Mouse (Mus musculus) liver, adult 2 months (tissue): ENCODE results near the gene Tff1. TPM values are rescaled to one million over a fixed set of nuclear protein-coding genes. Genes with fewer than 3 reads are reported as not detected.
A peak's percentile ranks its signal among the peaks of the same experiment; 100 is the strongest.

ENCODE experiments used
- DNase-seq: peaks from one replicate; pipeline ENCODE4 v3.0.0-alpha.2; 2011; ENCODE audit warnings: low read depth, low spot score; ENCODE audit errors: extremely low read depth
- H3K27ac ChIP-seq: fragments of 200-500 bp; replicated peaks from 2 replicates; pipeline ENCODE4 v1.5.1; 2012; ENCODE audit warnings: low read depth, mild to moderate bottlenecking, control low read depth, inconsistent platforms, low read length; ENCODE audit not compliant: insufficient read depth
- H3K27me3 ChIP-seq: fragments of 200-500 bp; 2 replicates; pipeline ENCODE4 v1.6.1; 2012; ENCODE audit warnings: mild to moderate bottlenecking, moderate library complexity, low read length, inconsistent platforms; ENCODE audit not compliant: control insufficient read depth, insufficient read depth
- H3K36me3 ChIP-seq: fragments of 200-500 bp; 2 replicates; pipeline ENCODE4 v1.6.1; 2012; ENCODE audit warnings: low read length, inconsistent platforms; ENCODE audit not compliant: control insufficient read depth, insufficient read depth
- H3K4me1 ChIP-seq: fragments of 200-500 bp; 2 replicates; pipeline ENCODE4 v1.6.1; 2011; ENCODE audit warnings: low read length; ENCODE audit not compliant: control insufficient read depth, insufficient read depth
- H3K4me3 ChIP-seq: fragments of 200-500 bp; 2 replicates; pipeline ENCODE4 v1.5.1; 2011; ENCODE audit warnings: low read depth, mild to moderate bottlenecking, control low read depth, low read length, moderate library complexity; ENCODE audit not compliant: insufficient read depth
- H3K79me2 ChIP-seq: fragments of 200-500 bp; 2 replicates; pipeline ENCODE4 v1.6.1; 2012; ENCODE audit warnings: inconsistent platforms, mild to moderate bottlenecking, low read length, moderate library complexity; ENCODE audit not compliant: control insufficient read depth, insufficient read depth
- H3K9ac ChIP-seq: fragments of 200-500 bp; 2 replicates; pipeline ENCODE4 v1.6.1; 2012; ENCODE audit warnings: low read depth, mild to moderate bottlenecking, control low read depth, inconsistent platforms, low read length
- CTCF ChIP-seq: fragments of 200-500 bp; IDR thresholded peaks from 2 replicates; pipeline ENCODE4 v1.5.1; 2011; ENCODE audit warnings: low read depth, low read length, control low read depth
- POLR2A ChIP-seq: fragments of 200-500 bp; IDR thresholded peaks from 2 replicates; pipeline ENCODE4 v1.6.1; 2011; ENCODE audit warnings: low read length, control low read depth; ENCODE audit not compliant: insufficient read depth; ENCODE audit errors: extremely low read depth
- WGBS: fragments of 180-500 bp; shearing (Covaris S2); methylation state at CpG from one replicate; pipeline ENCODE4 v1.1.7; 2018; 5-methylcytosine and 5-hydroxymethylcytosine counted together
- polyA plus RNA-seq: library from polyadenylated mRNA; depleted of rRNA; stranded (reverse); fragments of >200 nt; gene quantifications from 2 replicates; pipeline ENCODE4 v1.2.3, GENCODE M21; 2012
- total RNA-seq: library from RNA; depleted of rRNA; stranded (reverse); fragments of >200 nt; gene quantifications from 2 replicates; pipeline ENCODE4 v1.2.3, GENCODE M21; 2014

Tff1 gene
- total and polyA plus RNA-seq, 2 experiments = 0.13 TPM; not detected in 1

- peak overlapping the region; percentile 51 for H3K4me3 ChIP-seq
- H3K79me2 ChIP-seq = no peaks in the 10 kb centered on the region
- peak; percentile 66 for DNase-seq
- 0 out of 2 replicates have a peak, but pooled peaks cover 2% of the 10 kb centered on the region for H3K36me3 ChIP-seq
- no peaks in the 10 kb centered on the region for H3K27me3 ChIP-seq
- H3K27ac ChIP-seq = peak overlapping the region; percentile 92
- H3K4me1 ChIP-seq = peaks cover 6% of the 10 kb centered on the region
- TF ChIP-seq POLR2A (no peak), CTCF (no peak)
- 31% methylated on average over 9 of the region's 9 CpGs for WGBS
- H3K9ac ChIP-seq = peak overlapping the region; percentile 73
These were observed 12.0 kb downstream of the Tff1 start for GRCm38 (mm10) chr17:31152966-31153499.

GRCm38 (mm10) chr17:31152512-31152911 is 12.6 kb downstream of the Tff1 start:
- 23% methylated on average over 5 of the region's 5 CpGs for WGBS
- Histone ChIP-seq H3K27me3 (no peaks in the 10 kb centered on the region), H3K9ac (peak overlapping the region; percentile 73), H3K79me2 (no peaks in the 10 kb centered on the region), H3K27ac (peak overlapping the region; percentile 92), H3K36me3 (0 out of 2 replicates have a peak, but pooled peaks cover 2% of the 10 kb centered on the region), H3K4me3 (peak overlapping the region; percentile 51), H3K4me1 (peaks cover 6% of the 10 kb centered on the region)
- peak; percentile 98 for DNase-seq
- TF ChIP-seq POLR2A (no peak), CTCF (no peak)

GRCm38 (mm10) chr17:31145998-31146397 is 19.1 kb downstream of the Tff1 start:
- Histone ChIP-seq H3K79me2 (no peaks in the 10 kb centered on the region), H3K36me3 (no peaks in the 10 kb centered on the region), H3K4me3 (no peak overlapping the region), H3K27me3 (no peaks in the 10 kb centered on the region), H3K4me1 (no peaks in the 10 kb centered on the region), H3K27ac (no peak overlapping the region), H3K9ac (no peak overlapping the region)
- DNase-seq = peak; percentile 29
- no peak for TF ChIP-seq CTCF
- TF ChIP-seq POLR2A = no peak
- WGBS = 59% methylated on average over 9 of the region's 9 CpGs

GRCm38 (mm10) chr17:31144040-31145037 is 20.7 kb downstream of the Tff1 start, which contains the start of gene Tff2:
TSS of gene Tff2 (minus strand) at chr17:31144282.
- Histone ChIP-seq H3K27me3 (no peaks in the 10 kb centered on the region), H3K4me3 (no peak within 1 kb of the TSS), H3K4me1 (no peaks in the 10 kb centered on the region), H3K79me2 (no peaks in the 10 kb centered on the region), H3K36me3 (no peaks in the 10 kb centered on the region), H3K27ac (no peak within 1 kb of the TSS), H3K9ac (no peak within 1 kb of the TSS)
- no peak for DNase-seq
- 70% methylated on average over 15 of the region's 15 CpGs for WGBS
- TF ChIP-seq POLR2A (no peak), CTCF (no peak)

- TF ChIP-seq CTCF (no peak), POLR2A (no peak)
- Histone ChIP-seq H3K27me3 (no peaks in the 10 kb centered on the region), H3K27ac (no peak overlapping the region), H3K9ac (no peak overlapping the region), H3K36me3 (no peaks in the 10 kb centered on the region), H3K79me2 (no peaks in the 10 kb centered on the region), H3K4me3 (no peak overlapping the region), H3K4me1 (no peaks in the 10 kb centered on the region)
- DNase-seq = no peak
- WGBS = 97% methylated on average over 7 of the region's 7 CpGs
These were observed 23.0 kb downstream of the Tff1 start for GRCm38 (mm10) chr17:31142116-31142515.
